Mouse (Mus musculus): Measurements from ENCODE around the gene Ccdc124. TPM values are rescaled to one million over a fixed set of nuclear protein-coding genes. Genes with fewer than 3 reads are reported as not detected.
A peak's percentile ranks its signal among the peaks of the same experiment; 100 is the strongest.
"Not testable (repeated sequence)": the region's sequence is repeated elsewhere in the genome, so short reads cannot be mapped to it uniquely, and the experiment has no call there.

Ccdc124 gene
- total RNA-seq, 2 experiments from 2014 or later, result 11.7 to 14.2 TPM

- ATAC-seq (replicated peaks; ENCODE audit: low FRiP score, poor library complexity, severe bottlenecking), result no peak
Observed at GRCm38 (mm10) chr8:70831517-70831916, 42.2 kb downstream of the Ccdc124 start.

DNA sequence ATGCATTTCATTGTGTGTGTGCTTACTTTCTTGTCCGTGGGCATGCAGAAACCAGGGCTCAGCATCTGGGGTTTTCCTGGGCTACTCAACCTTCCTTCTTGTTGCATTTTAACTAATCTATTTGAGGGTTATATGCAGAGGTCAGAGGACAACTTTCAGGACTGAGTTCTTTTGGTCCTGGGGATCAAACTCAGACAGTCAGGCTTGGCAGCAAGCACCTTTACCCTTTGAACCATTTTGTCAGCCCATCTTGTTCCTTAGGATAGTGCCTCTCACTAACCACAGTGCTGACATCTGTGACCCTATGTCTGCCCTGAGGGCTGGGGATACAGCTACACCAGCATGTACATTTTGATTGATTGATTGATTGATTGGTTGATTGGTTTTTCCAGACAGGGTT, 45.9 kb downstream of the Ccdc124 start:
- ATAC-seq (replicated peaks; ENCODE audit: low FRiP score, poor library complexity, severe bottlenecking), result no peak

- no peak for ATAC-seq (replicated peaks; ENCODE audit: low FRiP score, poor library complexity, severe bottlenecking)
Observed at GRCm38 (mm10) chr8:70827010-70827409, 46.7 kb downstream of the Ccdc124 start.

- ATAC-seq (replicated peaks; ENCODE audit: low FRiP score, poor library complexity, severe bottlenecking), result no peak
Observed at GRCm38 (mm10) chr8:70825816-70826215, 47.9 kb downstream of the Ccdc124 start.

- no peak for ATAC-seq (replicated peaks; ENCODE audit: low FRiP score, poor library complexity, severe bottlenecking)
Observed at GRCm38 (mm10) chr8:70823802-70824201, 49.9 kb downstream of the Ccdc124 start.

- not testable (repeated sequence) for ATAC-seq (replicated peaks; ENCODE audit: low FRiP score, poor library complexity, severe bottlenecking)
Observed at GRCm38 (mm10) chr8:70822594-70822993, 51.1 kb downstream of the Ccdc124 start.

- ATAC-seq (replicated peaks; ENCODE audit: low FRiP score, poor library complexity, severe bottlenecking), result peak; percentile 18; the same call in 1 of the 2 replicates
Observed at GRCm38 (mm10) chr8:70821992-70822391, 51.7 kb downstream of the Ccdc124 start.

GRCm38 (mm10) chr8:70821399-70821962, 52.3 kb downstream of the Ccdc124 start:
- peak; percentile 84 for ATAC-seq (replicated peaks; ENCODE audit: low FRiP score, poor library complexity, severe bottlenecking)

GRCm38 (mm10) chr8:70820101-70820935, 53.4 kb downstream of the Ccdc124 start:
- ATAC-seq (replicated peaks; ENCODE audit: low FRiP score, poor library complexity, severe bottlenecking), result no peak

Other genes with a start within 250 kb of the Ccdc124 start
- not detected in 2 replicates for gene Gdf15, start 241.5 kb downstream of the Ccdc124 start, total RNA-seq (2015; ENCODE audit: low replicate concordance)
- gene Gdf15, start 241.5 kb downstream of the Ccdc124 start, total RNA-seq (2017; ENCODE audit: low replicate concordance), result 0.60 TPM in 1 of 2 replicates, not detected in the other
- gene Pgpep1, start 213.5 kb downstream of the Ccdc124 start, total RNA-seq (2015; ENCODE audit: low replicate concordance), result 1.2 and 5.9 TPM in 2 replicates
- gene Pgpep1, start 213.5 kb downstream of the Ccdc124 start, total RNA-seq (2017; ENCODE audit: low replicate concordance), result 0.28 and 1.4 TPM in 2 replicates
- gene Lsm4, start 200.7 kb downstream of the Ccdc124 start, total RNA-seq (2015; ENCODE audit: low replicate concordance), result 41.1 and 51.6 TPM in 2 replicates
- gene Lsm4, start 200.7 kb downstream of the Ccdc124 start, total RNA-seq (2017; ENCODE audit: low replicate concordance), result 20.9 and 26.2 TPM in 2 replicates
- gene Jund, start 175.0 kb downstream of the Ccdc124 start, total RNA-seq (2015; ENCODE audit: low replicate concordance), result 29.2 and 53.9 TPM in 2 replicates
- gene Jund, start 175.0 kb downstream of the Ccdc124 start, total RNA-seq (2017; ENCODE audit: low replicate concordance), result 52.2 and 61.9 TPM in 2 replicates
- gene Iqcn, start 170.5 kb downstream of the Ccdc124 start, total RNA-seq (2015; ENCODE audit: low replicate concordance), result not detected in 2 replicates
- gene Iqcn, start 170.5 kb downstream of the Ccdc124 start, total RNA-seq (2017; ENCODE audit: low replicate concordance), result not detected in 2 replicates
- not detected in 2 replicates for gene Gm3336, start 155.4 kb downstream of the Ccdc124 start, total RNA-seq (2015; ENCODE audit: low replicate concordance)
- gene Gm3336, start 155.4 kb downstream of the Ccdc124 start, total RNA-seq (2017; ENCODE audit: low replicate concordance), result not detected in 2 replicates
- not detected in 2 replicates for gene Pde4c, start 150.2 kb downstream of the Ccdc124 start, total RNA-seq (2015; ENCODE audit: low replicate concordance)
- not detected in 2 replicates for gene Pde4c, start 150.2 kb downstream of the Ccdc124 start, total RNA-seq (2017; ENCODE audit: low replicate concordance)
- not detected in 2 replicates for gene Rab3a, start 119.3 kb downstream of the Ccdc124 start, total RNA-seq (2015; ENCODE audit: low replicate concordance)
- gene Rab3a, start 119.3 kb downstream of the Ccdc124 start, total RNA-seq (2017; ENCODE audit: low replicate concordance), result 1.5 TPM in 1 of 2 replicates, not detected in the other
- 8.2 and 9.6 TPM in 2 replicates for gene Mpv17l2, start 113.0 kb downstream of the Ccdc124 start, total RNA-seq (2015; ENCODE audit: low replicate concordance)
- gene Mpv17l2, start 113.0 kb downstream of the Ccdc124 start, total RNA-seq (2017; ENCODE audit: low replicate concordance), result 3.8 and 6.4 TPM in 2 replicates
- gene Pik3r2, start 97.2 kb downstream of the Ccdc124 start, total RNA-seq (2015; ENCODE audit: low replicate concordance), result 4.8 and 12.1 TPM in 2 replicates
- 5.9 and 6.3 TPM in 2 replicates for gene Pik3r2, start 97.2 kb downstream of the Ccdc124 start, total RNA-seq (2017; ENCODE audit: low replicate concordance)
- gene Mast3, start 68.9 kb downstream of the Ccdc124 start, total RNA-seq (2015; ENCODE audit: low replicate concordance), result 21.7 and 29.2 TPM in 2 replicates
- gene Mast3, start 68.9 kb downstream of the Ccdc124 start, total RNA-seq (2017; ENCODE audit: low replicate concordance), result 3.9 and 5.4 TPM in 2 replicates
- gene Il12rb1, start 65.5 kb downstream of the Ccdc124 start, total RNA-seq (2015; ENCODE audit: low replicate concordance), result not detected in 2 replicates
- gene Il12rb1, start 65.5 kb downstream of the Ccdc124 start, total RNA-seq (2017; ENCODE audit: low replicate concordance), result 0.14 and 0.51 TPM in 2 replicates
- 15.0 and 25.7 TPM in 2 replicates for gene Arrdc2, start 34.2 kb downstream of the Ccdc124 start, total RNA-seq (2015; ENCODE audit: low replicate concordance)
- 18.1 and 30.8 TPM in 2 replicates for gene Arrdc2, start 34.2 kb downstream of the Ccdc124 start, total RNA-seq (2017; ENCODE audit: low replicate concordance)
- not detected in 2 replicates for gene Kcnn1, start 10.7 kb downstream of the Ccdc124 start, total RNA-seq (2015; ENCODE audit: low replicate concordance)
- not detected in 2 replicates for gene Kcnn1, start 10.7 kb downstream of the Ccdc124 start, total RNA-seq (2017; ENCODE audit: low replicate concordance)
- gene Slc5a5, start 18.8 kb upstream of the Ccdc124 start, total RNA-seq (2015; ENCODE audit: low replicate concordance), result not detected in 2 replicates
- 0.17 TPM in 1 of 2 replicates, not detected in the other for gene Slc5a5, start 18.8 kb upstream of the Ccdc124 start, total RNA-seq (2017; ENCODE audit: low replicate concordance)
- 1,597 and 1,896 TPM in 2 replicates for gene Rpl18a, start 23.5 kb upstream of the Ccdc124 start, total RNA-seq (2015; ENCODE audit: low replicate concordance)
- gene Rpl18a, start 23.5 kb upstream of the Ccdc124 start, total RNA-seq (2017; ENCODE audit: low replicate concordance), result 369 and 492 TPM in 2 replicates
- gene Map1s, start 32.0 kb upstream of the Ccdc124 start, total RNA-seq (2015; ENCODE audit: low replicate concordance), result 2.3 and 4.0 TPM in 2 replicates
- gene Map1s, start 32.0 kb upstream of the Ccdc124 start, total RNA-seq (2017; ENCODE audit: low replicate concordance), result 2.2 and 3.1 TPM in 2 replicates